Mouse (Mus musculus) olfactory bulb, adult 2 months (tissue): ENCODE measurements around the gene Mrpl20.

Experiments
- CTCF ChIP-seq: fragments of 200-500 bp; IDR thresholded peaks from 2 replicates; pipeline ENCODE4 v1.5.1; 2012; ENCODE audit warnings: low read depth, mild to moderate bottlenecking, low read length, moderate library complexity; ENCODE audit not compliant: insufficient read depth
- POLR2A ChIP-seq: fragments of 200-500 bp; IDR thresholded peaks from 2 replicates; pipeline ENCODE4 v1.6.1; 2012; ENCODE audit warnings: mild to moderate bottlenecking, low read depth, low read length, moderate library complexity; ENCODE audit not compliant: insufficient read depth

- TF ChIP-seq CTCF: no peak
- TF ChIP-seq POLR2A: no peak
Observed at GRCm38 (mm10) chr4:155802075-155802474, 603 bp upstream of the Mrpl20 start.
